29 mouse cellular contexts compared by ENCODE assay signal in the genomic region with DNA sequence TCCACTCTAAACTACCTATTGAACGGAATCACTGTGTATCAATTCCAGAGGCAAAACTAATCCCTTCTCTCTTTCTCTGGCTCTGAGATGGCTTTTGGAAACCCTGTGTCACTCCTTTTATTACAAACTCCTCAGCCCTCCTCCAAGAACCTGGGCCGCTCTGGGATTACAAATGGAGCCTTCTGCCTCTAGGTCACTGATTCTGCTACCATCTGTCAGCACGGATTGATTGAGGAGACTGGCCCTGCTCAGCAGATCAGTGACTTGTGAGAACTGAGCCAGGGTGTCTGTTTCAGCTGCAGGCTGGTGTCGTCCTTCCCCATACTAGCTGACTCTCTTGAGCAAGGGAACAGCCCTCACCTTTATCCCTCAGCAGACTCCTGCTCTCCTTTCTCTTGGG.
DNase-seq lines count a peak whose midpoint lies in the region; ATAC-seq lines count a peak whose summit lies in the region.
"Had no signal": no experiment of that assay in that cellular context is flagged by ENCODE, and none has a peak within 500 bp of the region (broad histone marks: within the 10 kb centered on the region; RNA-seq: fewer than 3 reads in every experiment).

No protein-coding gene starts in this region.

- peak; percentile 43 for DNase-seq in embryo, embryonic 10.5 days (ENCODE audit: low spot score)
- DNase-seq in embryo, embryonic 9.5 days (ENCODE audit: extremely low spot score), result no peak
- DNase-seq in midbrain, embryonic 14.5 days, result no peak
- DNase-seq in retina, postnatal 1 day, result peak; percentile 72
- DNase-seq in right cerebral cortex, postnatal 10 days (ENCODE audit: low spot score in 2 of 2), result no peak
- DNase-seq: adrenal gland, postnatal 14 days; cerebellum, adult 11 months; cerebellum, adult 9-10 months; cerebellum, postnatal 36 days; forebrain, postnatal 0 days; gastrocnemius, postnatal 10 days; heart, postnatal 14 days; kidney, adult 11 months; kidney, postnatal 14 days; lung, postnatal 4 days; spleen, adult 18-20 months; thymus, postnatal 14 days had no signal

- no peak overlapping the region for H3K4me3 ChIP-seq in hindbrain, embryonic 13.5 days
- no peak overlapping the region for H3K4me3 ChIP-seq in hindbrain, embryonic 16.5 days (ENCODE audit: low read length)
- no peak overlapping the region for H3K4me3 ChIP-seq in midbrain, embryonic 14.5 days (replicated peaks; ENCODE audit: low read depth, low read length)
- H3K4me3 ChIP-seq in midbrain, embryonic 15.5 days, result no peak overlapping the region
- H3K4me3 ChIP-seq: embryonic facial prominence, embryonic 10.5 days; embryonic facial prominence, embryonic 15.5 days; limb, embryonic 12.5 days; megakaryocyte, embryonic 14.5 days; neural tube, embryonic 12.5 days had no signal

- peaks cover 85% of the 10 kb centered on the region for H3K4me1 ChIP-seq in hindbrain, embryonic 13.5 days (replicated peaks)
- peaks cover 47% of the 10 kb centered on the region for H3K4me1 ChIP-seq in hindbrain, embryonic 16.5 days (ENCODE audit: control insufficient read depth, insufficient read depth, low read depth, low read length)
- H3K4me1 ChIP-seq in midbrain, embryonic 14.5 days (ENCODE audit: control insufficient read depth, insufficient read depth, low read length), result peaks cover 66% of the 10 kb centered on the region
- H3K4me1 ChIP-seq in midbrain, embryonic 15.5 days, result peaks cover 76% of the 10 kb centered on the region

- WGBS in hindbrain, embryonic 13.5 days, result 31% methylated on average over 4 of the region's 4 CpGs
- WGBS in hindbrain, embryonic 16.5 days, result 40% methylated on average over 4 of the region's 4 CpGs
- 13% methylated on average over 4 of the region's 4 CpGs for WGBS in midbrain, embryonic 14.5 days
- WGBS in midbrain, embryonic 15.5 days, result 24% methylated on average over 4 of the region's 4 CpGs

- no peak for ATAC-seq in hindbrain, embryonic 13.5 days (ENCODE audit: low FRiP score)
- ATAC-seq in hindbrain, embryonic 16.5 days, result no peak
- ATAC-seq in midbrain, embryonic 14.5 days (ENCODE audit: low FRiP score, low TSS enrichment), result no peak
- ATAC-seq in midbrain, embryonic 15.5 days (replicated peaks), result no peak
- ATAC-seq: forebrain, postnatal 0 days; inflammation-experienced regulatory T-cells, adult 6 months; lung, postnatal 0 days had no signal

- no peak overlapping the region for H3K27ac ChIP-seq in hindbrain, embryonic 13.5 days
- H3K27ac ChIP-seq in hindbrain, embryonic 16.5 days (ENCODE audit: low read depth, low read length), result no peak overlapping the region
- H3K27ac ChIP-seq in midbrain, embryonic 14.5 days (replicated peaks; ENCODE audit: low read depth, low read length), result no peak overlapping the region
- no peak overlapping the region for H3K27ac ChIP-seq in midbrain, embryonic 15.5 days
- H3K27ac ChIP-seq: embryonic facial prominence, embryonic 15.5 days; hindbrain, embryonic 14.5 days; limb, embryonic 12.5 days; neural tube, embryonic 12.5 days had no signal

- peaks cover 31% of the 10 kb centered on the region for H3K27me3 ChIP-seq in hindbrain, embryonic 13.5 days
- H3K27me3 ChIP-seq in hindbrain, embryonic 16.5 days (replicated peaks; ENCODE audit: control insufficient read depth, insufficient read depth, low read length), result no peaks in the 10 kb centered on the region
- no peaks in the 10 kb centered on the region; the same call in 1 of the 2 replicates for H3K27me3 ChIP-seq in midbrain, embryonic 14.5 days (ENCODE audit: control insufficient read depth, insufficient read depth, low read length)
- H3K27me3 ChIP-seq in midbrain, embryonic 15.5 days (replicated peaks), result no peaks in the 10 kb centered on the region
- H3K27me3 ChIP-seq: embryonic facial prominence, embryonic 15.5 days had no signal

- H3K36me3 ChIP-seq in hindbrain, embryonic 13.5 days, result no peaks in the 10 kb centered on the region
- H3K36me3 ChIP-seq in hindbrain, embryonic 16.5 days (ENCODE audit: control insufficient read depth, insufficient read depth, low read length), result no peaks in the 10 kb centered on the region
- H3K36me3 ChIP-seq in midbrain, embryonic 14.5 days (ENCODE audit: control insufficient read depth, insufficient read depth, low read length), result no peaks in the 10 kb centered on the region
- no peaks in the 10 kb centered on the region for H3K36me3 ChIP-seq in midbrain, embryonic 15.5 days (replicated peaks)
- H3K36me3 ChIP-seq: embryonic facial prominence, embryonic 10.5 days; embryonic facial prominence, embryonic 15.5 days; limb, embryonic 12.5 days; neural tube, embryonic 12.5 days had no signal

- H3K9ac ChIP-seq in hindbrain, embryonic 13.5 days, result peak overlapping the region; percentile 47; the same call in 1 of the 2 replicates
- no peak overlapping the region for H3K9ac ChIP-seq in hindbrain, embryonic 16.5 days (ENCODE audit: low read depth, low read length)
- 0 out of 2 replicates have a peak overlapping the region, but pooled peaks have one; percentile 6 for H3K9ac ChIP-seq in midbrain, embryonic 14.5 days (replicated peaks; ENCODE audit: low read length)
- no peak overlapping the region for H3K9ac ChIP-seq in midbrain, embryonic 15.5 days
- H3K9ac ChIP-seq: embryonic facial prominence, embryonic 15.5 days; forebrain, postnatal 0 days; limb, embryonic 12.5 days; neural tube, embryonic 12.5 days had no signal

- no peaks in the 10 kb centered on the region for H3K9me3 ChIP-seq in hindbrain, embryonic 13.5 days
- no peaks in the 10 kb centered on the region for H3K9me3 ChIP-seq in hindbrain, embryonic 16.5 days (ENCODE audit: control insufficient read depth, low read length)
- H3K9me3 ChIP-seq in midbrain, embryonic 14.5 days (ENCODE audit: control insufficient read depth, low read length), result no peaks in the 10 kb centered on the region
- no peaks in the 10 kb centered on the region for H3K9me3 ChIP-seq in midbrain, embryonic 15.5 days
- H3K9me3 ChIP-seq: embryonic facial prominence, embryonic 10.5 days; embryonic facial prominence, embryonic 15.5 days; limb, embryonic 12.5 days; megakaryocyte, embryonic 14.5 days; neural tube, embryonic 12.5 days had no signal

- no peak overlapping the region for H3K4me2 ChIP-seq in hindbrain, embryonic 13.5 days
- no peak overlapping the region for H3K4me2 ChIP-seq in hindbrain, embryonic 16.5 days (ENCODE audit: low read length)
- H3K4me2 ChIP-seq in midbrain, embryonic 14.5 days (ENCODE audit: low read length), result no peak overlapping the region
- no peak overlapping the region for H3K4me2 ChIP-seq in midbrain, embryonic 15.5 days
- H3K4me2 ChIP-seq: embryonic facial prominence, embryonic 15.5 days; hindbrain, embryonic 14.5 days; limb, embryonic 12.5 days; liver, embryonic 11.5 days; neural tube, embryonic 12.5 days had no signal

Comparison
In these comparisons a context has a peak if more than half of its experiments do, and no peak if none do; other contexts are left out.
1. DNase-seq: peak in embryo, embryonic 10.5 days (single experiment) and retina, postnatal 1 day (single experiment); none in embryo, embryonic 9.5 days (single experiment), midbrain, embryonic 14.5 days (single experiment) and right cerebral cortex, postnatal 10 days (0 of 2).
2. H3K9ac ChIP-seq: peak in hindbrain, embryonic 13.5 days (single experiment) and midbrain, embryonic 14.5 days (single experiment); none in hindbrain, embryonic 16.5 days (single experiment) and midbrain, embryonic 15.5 days (single experiment).